Mouse (Mus musculus) lung, embryonic 15.5 days (tissue): ENCODE measurements around the gene Mrpl37. TPM values are rescaled to one million over a fixed set of nuclear protein-coding genes. Genes with fewer than 3 reads are reported as not detected.

Experiments used
- ATAC-seq: fragments of 200-750 bp; cut with Nextera tagmentation; 2 replicates; pipeline ENCODE4 v1.8.0; 2017; ENCODE audit warnings: moderate number of reproducible peaks, borderline replicate concordance; ENCODE audit not compliant: low FRiP score, low TSS enrichment; ENCODE audit errors: extremely low read depth
- H3K27ac ChIP-seq: fragments of 300-500 bp; sonication (generic); 2 replicates; pipeline ENCODE4 v1.5.1; 2015; ENCODE audit warnings: moderate library complexity, mild to moderate bottlenecking, inconsistent platforms
- H3K27me3 ChIP-seq: fragments of 300-500 bp; sonication (generic); 2 replicates; pipeline ENCODE4 v1.6.1; 2015; ENCODE audit warnings: inconsistent platforms
- H3K36me3 ChIP-seq: fragments of 300-500 bp; sonication (generic); 2 replicates; pipeline ENCODE4 v1.6.1; 2015; ENCODE audit warnings: inconsistent platforms
- H3K4me1 ChIP-seq: fragments of 300-500 bp; sonication (generic); 2 replicates; pipeline ENCODE4 v1.6.1; 2015; ENCODE audit warnings: inconsistent platforms
- H3K4me2 ChIP-seq: fragments of 300-500 bp; sonication (generic); 2 replicates; pipeline ENCODE4 v1.6.1; 2015; ENCODE audit warnings: inconsistent platforms, mild to moderate bottlenecking, moderate library complexity
- H3K4me3 ChIP-seq: fragments of 300-500 bp; sonication (generic); 2 replicates; pipeline ENCODE4 v1.5.1; 2015; ENCODE audit warnings: mild to moderate bottlenecking, inconsistent platforms
- H3K9ac ChIP-seq: fragments of 300-500 bp; sonication (generic); 2 replicates; pipeline ENCODE4 v1.6.1; 2015; ENCODE audit warnings: inconsistent platforms
- H3K9me3 ChIP-seq: fragments of 300-500 bp; sonication (generic); 2 replicates; pipeline ENCODE4 v1.6.1; 2016; ENCODE audit warnings: inconsistent platforms
- WGBS: fragments of 180-500 bp; shearing (Covaris S2); methylation state at CpG from one replicate; pipeline ENCODE4 v1.1.7; 2015; 5-methylcytosine and 5-hydroxymethylcytosine counted together
- polyA plus RNA-seq: library from polyadenylated mRNA; unstranded; fragments of >200 nt; fragmentation: Nextera tagmentation; extraction: Ambion mirVana; gene quantifications from 2 replicates; pipeline ENCODE4 v1.2.1, GENCODE M21; 2015

Mrpl37 gene
- polyA plus RNA-seq, 1 experiment from 2014 or later, result 94.8 TPM

DNA sequence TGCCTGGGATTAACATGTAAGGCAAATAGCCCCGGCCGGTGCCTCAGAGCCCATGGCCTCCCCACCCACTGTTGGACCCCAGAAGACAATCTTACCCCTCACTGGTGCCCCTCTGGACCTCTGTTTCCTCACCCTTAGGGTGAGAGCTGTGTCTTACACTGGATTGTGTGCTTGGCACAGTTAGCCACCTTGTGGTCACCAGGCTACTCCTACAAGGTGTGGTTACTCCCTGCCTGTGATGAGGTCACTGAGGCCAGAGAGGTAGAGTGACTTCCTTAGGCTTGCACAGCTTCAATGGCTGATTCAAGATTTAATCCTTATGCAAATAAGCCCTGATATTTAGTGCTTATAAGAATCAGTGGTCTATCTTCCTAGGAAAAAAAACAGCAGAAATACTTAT is 29.7 kb downstream of the Mrpl37 start:
- Histone ChIP-seq H3K9ac (no peak overlapping the region), H3K9me3 (no peaks in the 10 kb centered on the region), H3K4me1 (no peaks in the 10 kb centered on the region), H3K4me2 (no peak overlapping the region), H3K27me3 (no peaks in the 10 kb centered on the region), H3K36me3 (peaks cover 76% of the 10 kb centered on the region), H3K4me3 (no peak overlapping the region), H3K27ac (no peak overlapping the region)
- no peak for ATAC-seq
- 96% methylated on average over 2 of the region's 2 CpGs for WGBS

DNA sequence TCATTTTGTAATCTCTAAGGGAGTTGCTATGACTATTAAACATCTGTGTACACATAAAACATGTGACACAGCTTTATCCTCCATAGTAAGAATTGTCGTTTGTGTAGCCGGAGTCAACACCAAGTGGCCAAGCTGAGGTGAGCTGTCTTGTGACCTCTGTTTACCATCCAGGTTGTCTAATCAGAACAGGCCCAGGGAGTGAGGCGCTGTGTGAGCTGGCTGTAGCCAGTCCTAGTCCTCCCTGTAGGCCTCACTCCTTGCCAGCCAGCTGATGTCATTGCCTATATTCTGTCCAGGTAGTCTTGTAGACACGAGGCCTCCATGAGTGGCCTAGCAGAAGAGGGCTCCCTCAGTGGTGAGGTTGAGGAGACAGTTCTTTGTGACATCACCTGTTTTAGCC is 31.0 kb downstream of the Mrpl37 start:
- H3K9ac ChIP-seq, result no peak overlapping the region
- peaks cover 75% of the 10 kb centered on the region for H3K36me3 ChIP-seq
- ATAC-seq, result no peak
- H3K9me3 ChIP-seq, result no peaks in the 10 kb centered on the region
- no peaks in the 10 kb centered on the region for H3K27me3 ChIP-seq
- 81% methylated on average over 4 of the region's 4 CpGs for WGBS
- no peak overlapping the region for H3K27ac ChIP-seq
- H3K4me2 ChIP-seq, result no peak overlapping the region
- no peaks in the 10 kb centered on the region for H3K4me1 ChIP-seq
- no peak overlapping the region for H3K4me3 ChIP-seq

DNA sequence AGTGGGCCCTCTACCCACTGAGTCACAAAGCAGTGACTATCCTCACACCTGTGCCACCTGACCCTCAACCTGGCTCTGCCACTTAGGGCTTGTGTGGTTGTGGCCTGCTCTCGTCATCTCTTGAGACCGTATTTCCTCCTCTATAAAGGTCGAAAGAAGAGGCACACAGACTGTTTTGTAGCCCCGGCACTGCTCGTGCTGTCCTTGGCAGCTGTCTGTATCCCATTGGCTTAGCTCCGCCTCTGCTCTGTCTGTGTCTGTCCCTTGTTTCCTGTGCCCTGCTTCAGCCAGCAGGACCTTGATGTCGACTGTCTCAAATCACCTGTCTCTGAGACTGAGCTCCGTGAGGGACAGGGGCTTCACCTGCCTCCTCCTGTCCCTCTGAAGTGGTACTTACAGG is 40.2 kb downstream of the Mrpl37 start:
- H3K9me3 ChIP-seq, result no peaks in the 10 kb centered on the region
- no peak overlapping the region for H3K4me2 ChIP-seq
- H3K27me3 ChIP-seq, result no peaks in the 10 kb centered on the region
- WGBS, result 46% methylated on average over 8 of the region's 8 CpGs
- no peak overlapping the region for H3K4me3 ChIP-seq
- H3K27ac ChIP-seq, result no peak overlapping the region
- no peak for ATAC-seq
- H3K36me3 ChIP-seq, result peaks cover 17% of the 10 kb centered on the region
- no peak overlapping the region for H3K9ac ChIP-seq
- H3K4me1 ChIP-seq, result no peaks in the 10 kb centered on the region

DNA sequence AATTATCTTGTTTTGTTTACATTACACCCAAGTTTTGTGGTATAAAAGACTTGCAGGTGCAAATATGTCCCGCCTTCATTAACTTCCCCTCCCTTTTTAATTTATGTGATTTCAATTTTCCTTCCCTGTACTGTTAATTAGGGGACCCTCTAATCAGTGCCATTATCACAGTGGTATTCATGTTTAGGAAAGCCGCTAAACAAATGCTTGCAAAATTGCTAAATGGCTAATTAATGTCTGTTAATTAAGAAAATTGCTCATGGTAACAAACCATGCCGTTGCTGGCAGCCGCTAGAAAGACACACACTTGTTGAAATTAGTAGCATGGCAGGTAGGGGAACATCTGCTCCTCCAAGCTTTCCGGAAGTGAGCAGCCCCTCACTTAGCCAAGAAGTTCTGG is 41.3 kb downstream of the Mrpl37 start:
- WGBS, result 88% methylated on average over 5 of the region's 5 CpGs
- no peak for ATAC-seq
- no peak overlapping the region for H3K27ac ChIP-seq
- H3K4me2 ChIP-seq, result no peak overlapping the region
- no peaks in the 10 kb centered on the region for H3K4me1 ChIP-seq
- no peak overlapping the region for H3K9ac ChIP-seq
- no peaks in the 10 kb centered on the region for H3K9me3 ChIP-seq
- no peak overlapping the region for H3K4me3 ChIP-seq
- H3K27me3 ChIP-seq, result no peaks in the 10 kb centered on the region
- H3K36me3 ChIP-seq, result peaks cover 8% of the 10 kb centered on the region; the same call in 1 of the 2 replicates

DNA sequence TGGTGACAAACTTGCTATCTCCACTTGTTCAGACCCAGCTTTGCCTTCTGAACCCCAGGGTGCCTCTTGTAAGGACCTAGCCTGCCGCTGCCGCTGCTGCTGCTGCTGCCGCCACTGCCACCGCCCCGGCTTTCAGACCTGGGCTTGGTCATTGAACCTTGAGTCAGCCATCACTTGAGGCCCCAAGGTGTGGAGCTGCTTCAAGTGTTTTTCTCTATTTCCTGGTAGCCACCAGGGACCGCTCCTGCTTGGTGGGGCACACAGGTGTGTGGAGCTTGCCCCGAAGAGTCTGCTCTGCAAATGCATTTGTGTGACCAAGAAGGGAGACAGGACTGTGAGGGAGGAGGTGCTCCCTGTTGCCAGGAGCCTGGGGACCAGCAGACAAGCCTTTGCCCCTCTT is 41.8 kb downstream of the Mrpl37 start:
- Histone ChIP-seq H3K4me3 (no peak overlapping the region), H3K4me2 (no peak overlapping the region), H3K27me3 (no peaks in the 10 kb centered on the region), H3K36me3 (peaks cover 8% of the 10 kb centered on the region; the same call in 1 of the 2 replicates), H3K9ac (no peak overlapping the region), H3K9me3 (no peaks in the 10 kb centered on the region), H3K27ac (no peak overlapping the region), H3K4me1 (no peaks in the 10 kb centered on the region)
- no peak for ATAC-seq
- 78% methylated on average over 7 of the region's 7 CpGs for WGBS

DNA sequence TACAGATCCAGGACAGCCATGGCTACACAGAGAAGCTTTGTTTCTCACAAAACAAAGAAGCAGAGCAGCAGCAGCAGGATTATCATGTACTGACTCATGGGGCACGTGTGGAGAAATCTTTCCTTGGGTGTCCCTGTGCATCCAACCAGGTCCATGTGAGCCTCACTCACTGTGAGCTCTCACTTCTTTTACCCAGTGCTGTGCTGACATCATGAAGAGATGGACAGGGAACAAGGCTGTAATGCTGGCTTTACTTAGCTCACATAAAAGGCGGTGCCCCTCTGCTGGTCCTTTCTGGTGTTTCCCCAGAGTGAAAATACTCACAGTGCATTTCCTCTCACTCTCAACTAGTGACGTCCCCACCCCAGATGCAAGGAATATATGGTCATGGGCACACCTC is 45.2 kb downstream of the Mrpl37 start:
- no peak overlapping the region for H3K9ac ChIP-seq
- H3K4me1 ChIP-seq, result peaks cover 10% of the 10 kb centered on the region; the same call in 1 of the 2 replicates
- no peaks in the 10 kb centered on the region for H3K9me3 ChIP-seq
- no peak for ATAC-seq
- no peaks in the 10 kb centered on the region for H3K27me3 ChIP-seq
- H3K27ac ChIP-seq, result no peak overlapping the region
- no peak overlapping the region for H3K4me3 ChIP-seq
- 72% methylated on average over 3 of the region's 3 CpGs for WGBS
- H3K4me2 ChIP-seq, result no peak overlapping the region
- H3K36me3 ChIP-seq, result peaks cover 3% of the 10 kb centered on the region; the same call in 1 of the 2 replicates

DNA sequence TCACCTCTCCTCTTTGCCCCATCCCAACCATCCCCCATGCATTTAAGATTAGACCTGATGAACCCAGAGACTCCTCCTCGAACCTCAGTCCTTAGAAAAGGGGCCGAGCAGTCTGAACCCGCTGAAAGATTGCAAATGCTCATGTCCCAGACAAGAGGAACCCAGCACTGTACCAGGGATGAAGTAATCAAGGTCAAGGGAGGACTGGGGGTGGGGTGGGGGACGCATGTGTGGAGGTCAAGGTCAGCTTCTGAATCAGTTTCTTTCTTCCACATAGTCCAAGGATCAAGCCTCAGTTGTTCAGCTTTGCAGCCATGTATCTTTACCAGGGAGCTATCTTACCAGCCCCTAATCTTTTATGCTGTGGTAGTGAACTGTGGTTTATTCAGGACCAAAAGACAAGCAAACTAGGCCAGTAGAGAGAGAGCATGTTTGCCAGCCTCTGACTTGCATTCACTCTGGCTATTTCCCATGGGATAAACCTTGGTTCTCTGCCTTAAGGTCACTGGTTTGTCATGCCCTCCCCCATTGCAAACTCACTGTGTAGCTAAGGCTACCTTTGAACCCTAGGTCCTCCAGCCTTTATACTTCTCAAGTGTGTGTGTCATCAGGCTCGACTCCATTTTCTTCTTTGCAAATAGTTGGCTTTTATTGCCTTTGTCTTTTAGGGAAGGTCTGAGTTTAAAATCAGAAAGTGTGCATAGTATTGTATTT is 46.2 kb downstream of the Mrpl37 start:
- H3K4me3 ChIP-seq, result no peak overlapping the region
- H3K9ac ChIP-seq, result no peak overlapping the region
- no peak overlapping the region for H3K27ac ChIP-seq
- WGBS, result 69% methylated on average over 5 of the region's 5 CpGs
- no peaks in the 10 kb centered on the region for H3K27me3 ChIP-seq
- no peak for ATAC-seq
- no peak overlapping the region for H3K4me2 ChIP-seq
- H3K4me1 ChIP-seq, result peaks cover 10% of the 10 kb centered on the region; the same call in 1 of the 2 replicates
- peaks cover 3% of the 10 kb centered on the region; the same call in 1 of the 2 replicates for H3K36me3 ChIP-seq
- no peaks in the 10 kb centered on the region for H3K9me3 ChIP-seq

DNA sequence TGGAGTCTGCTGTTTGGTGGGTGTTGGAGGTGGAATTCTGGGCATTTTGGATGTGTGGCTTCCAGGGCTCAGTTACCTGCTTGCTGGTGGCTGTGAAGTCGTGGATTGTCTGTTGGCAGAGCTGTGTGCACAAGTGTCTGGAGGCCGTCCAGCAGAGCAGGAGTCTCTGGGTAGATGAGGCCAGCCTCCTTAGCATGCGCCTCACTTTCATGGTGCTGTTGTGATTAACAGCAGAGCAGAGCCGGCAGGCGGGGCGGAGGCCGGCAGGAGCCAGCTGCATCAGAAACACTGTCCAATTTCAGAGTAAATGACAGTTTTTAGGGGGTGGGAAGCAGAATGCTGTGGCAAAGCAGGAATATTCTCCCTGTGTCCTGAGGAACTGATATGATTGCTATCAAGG is 47.6 kb downstream of the Mrpl37 start:
- Histone ChIP-seq H3K27me3 (no peaks in the 10 kb centered on the region), H3K4me1 (peaks cover 10% of the 10 kb centered on the region; the same call in 1 of the 2 replicates), H3K36me3 (peaks cover 3% of the 10 kb centered on the region; the same call in 1 of the 2 replicates), H3K4me2 (no peak overlapping the region), H3K9ac (no peak overlapping the region), H3K27ac (no peak overlapping the region), H3K4me3 (no peak overlapping the region), H3K9me3 (no peaks in the 10 kb centered on the region)
- no peak for ATAC-seq
- WGBS, result 51% methylated on average over 7 of the region's 7 CpGs

DNA sequence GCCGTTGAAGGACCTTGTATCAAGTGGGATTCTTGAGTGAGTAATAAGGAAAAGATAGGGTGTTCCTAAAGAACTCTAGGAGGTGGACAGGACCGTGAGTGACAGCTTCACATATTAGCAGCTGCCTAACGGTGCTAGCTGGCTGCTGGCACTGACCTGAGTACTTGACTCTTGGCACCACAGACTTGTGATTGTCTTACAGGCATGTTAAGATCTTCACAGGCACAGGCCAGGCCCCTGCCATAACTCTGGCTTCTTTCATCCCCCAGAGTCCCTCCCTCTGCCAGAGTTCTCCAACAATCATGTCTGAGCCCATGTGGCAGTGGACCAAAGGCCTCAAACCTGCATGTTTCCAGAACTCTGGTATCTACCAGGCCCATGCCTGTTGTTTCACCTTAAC is 48.1 kb downstream of the Mrpl37 start:
- no peak for ATAC-seq
- Histone ChIP-seq H3K9ac (no peak overlapping the region), H3K4me2 (no peak overlapping the region), H3K27me3 (no peaks in the 10 kb centered on the region), H3K4me3 (no peak overlapping the region), H3K4me1 (peaks cover 10% of the 10 kb centered on the region; the same call in 1 of the 2 replicates), H3K27ac (no peak overlapping the region), H3K36me3 (peaks cover 3% of the 10 kb centered on the region; the same call in 1 of the 2 replicates), H3K9me3 (no peaks in the 10 kb centered on the region)
- 35% methylated on average over 3 of the region's 3 CpGs for WGBS

DNA sequence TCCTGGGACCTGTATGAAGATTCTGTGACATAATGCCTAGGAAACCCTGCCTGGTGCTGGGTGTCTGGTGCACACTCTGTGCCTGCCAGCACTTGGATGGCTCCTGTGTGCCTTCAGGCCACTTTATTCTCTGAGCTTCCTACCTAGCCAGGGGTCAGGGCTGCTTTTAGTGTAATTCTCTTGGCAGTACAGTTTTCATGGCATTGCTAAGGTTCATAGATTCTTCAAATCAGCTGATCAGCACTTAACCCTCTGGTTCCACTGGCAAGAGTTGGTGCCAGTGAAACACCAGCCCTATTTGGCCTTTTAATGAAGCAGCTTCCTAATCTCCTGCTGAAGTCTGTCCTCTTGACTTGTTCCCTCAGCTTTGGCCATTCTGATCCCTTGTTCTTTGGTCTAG is 49.4 kb downstream of the Mrpl37 start:
- H3K4me3 ChIP-seq, result no peak overlapping the region
- H3K4me1 ChIP-seq, result peaks cover 10% of the 10 kb centered on the region; the same call in 1 of the 2 replicates
- no peaks in the 10 kb centered on the region for H3K9me3 ChIP-seq
- peaks cover 3% of the 10 kb centered on the region; the same call in 1 of the 2 replicates for H3K36me3 ChIP-seq
- H3K27ac ChIP-seq, result no peak overlapping the region
- H3K9ac ChIP-seq, result no peak overlapping the region
- H3K4me2 ChIP-seq, result no peak overlapping the region
- no peaks in the 10 kb centered on the region for H3K27me3 ChIP-seq
- no peak for ATAC-seq

DNA sequence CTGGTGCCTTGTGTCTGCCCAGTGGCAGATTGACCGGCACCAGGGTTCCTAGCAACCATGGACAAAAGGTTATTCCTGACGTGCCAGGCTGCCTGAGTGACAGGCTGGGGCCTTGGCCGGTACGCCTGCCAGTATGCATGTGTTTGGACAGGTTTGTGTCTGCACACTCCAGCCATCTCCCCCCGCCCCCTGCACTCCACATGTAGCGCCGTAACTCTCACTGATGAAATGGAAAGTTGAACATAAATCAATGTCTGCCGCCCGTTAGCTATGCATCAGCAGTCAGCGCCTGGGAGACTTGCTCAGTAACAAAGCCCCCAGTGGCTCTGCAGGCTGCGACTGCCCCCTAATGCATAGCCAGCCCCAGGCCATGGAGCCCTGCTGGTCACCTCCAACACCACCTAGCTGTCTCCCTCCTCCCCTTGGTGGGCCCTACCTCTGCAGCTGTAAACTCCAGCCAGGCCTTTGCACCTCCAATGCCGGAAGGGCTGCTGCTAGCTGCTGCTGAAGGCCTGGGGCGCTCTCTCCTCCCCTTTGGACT is 50.6 kb downstream of the Mrpl37 start:
- 0 out of 2 replicates have a peak, but pooled peaks have one; percentile 21 for ATAC-seq
- 57% methylated on average over 13 of the region's 13 CpGs for WGBS
- Histone ChIP-seq H3K9me3 (no peaks in the 10 kb centered on the region), H3K36me3 (peaks cover 3% of the 10 kb centered on the region; the same call in 1 of the 2 replicates), H3K9ac (no peak overlapping the region), H3K4me3 (no peak overlapping the region), H3K4me2 (no peak overlapping the region), H3K4me1 (peaks cover 10% of the 10 kb centered on the region; the same call in 1 of the 2 replicates), H3K27me3 (no peaks in the 10 kb centered on the region), H3K27ac (no peak overlapping the region)

DNA sequence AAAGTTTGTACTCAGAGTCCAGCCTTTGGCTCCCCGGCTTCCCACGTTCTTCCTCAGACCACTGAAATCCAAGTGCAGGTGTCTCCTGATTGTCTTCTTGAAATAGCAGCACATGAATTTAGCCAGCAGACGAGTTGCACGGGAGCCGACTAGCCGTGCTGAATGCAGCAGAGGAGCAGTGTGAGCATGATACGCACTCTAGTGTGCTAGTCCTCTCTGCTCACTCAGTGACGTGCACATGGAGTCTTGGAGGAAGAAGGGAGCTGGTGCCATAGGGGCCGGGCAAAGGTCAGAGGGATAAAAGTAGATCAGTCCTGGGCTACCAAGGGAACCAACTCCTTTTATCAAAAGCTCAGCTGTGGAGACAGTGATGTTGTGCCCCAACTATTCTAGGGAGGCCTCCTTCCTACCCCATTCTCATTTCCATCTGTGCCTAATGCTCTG is 52.8 kb downstream of the Mrpl37 start:
- Histone ChIP-seq H3K27ac (no peak overlapping the region), H3K27me3 (no peaks in the 10 kb centered on the region), H3K4me2 (no peak overlapping the region), H3K9ac (no peak overlapping the region), H3K36me3 (0 out of 2 replicates have a peak, but pooled peaks cover 7% of the 10 kb centered on the region), H3K9me3 (no peaks in the 10 kb centered on the region), H3K4me3 (no peak overlapping the region), H3K4me1 (peaks cover 6% of the 10 kb centered on the region; the same call in 1 of the 2 replicates)
- no peak for ATAC-seq
- 84% methylated on average over 9 of the region's 9 CpGs for WGBS
